ENCODE assay signal across 8 mouse cellular contexts in genomic region chr9:107580501-107581317, GRCm38 (mm10). TPM values are rescaled to one million over a fixed set of nuclear protein-coding genes. Genes with fewer than 3 reads are reported as not detected.
DNase-seq lines count a peak whose midpoint lies in the region; ATAC-seq lines count a peak whose summit lies in the region.

Hyal3 (plus strand) TSS chr9:107580818.

- DNase-seq in adipocyte (ENCODE audit: low spot score) = peak; percentile 93
- peak; percentile 93 for DNase-seq in embryo, embryonic 10 days (ENCODE audit: low spot score)
- DNase-seq in gastrocnemius, adult 8-10 months (ENCODE audit: low spot score in 2 of 2) = peak; percentile 82 to 85
- peak; percentile 95 for DNase-seq in induced T-regulatory cell, adult 2 months (ENCODE audit: low read depth)
- peak; percentile 70 to 88 for DNase-seq in left cerebral cortex, adult 8-10 months (ENCODE audit: low spot score in 2 of 2)
- peak; percentile 75 for DNase-seq in right cerebral cortex, postnatal 14 days
- DNase-seq in urinary bladder, postnatal 25 days (ENCODE audit: low spot score) = peak; percentile 75

- ATAC-seq in megakaryocyte, adult 5-6 weeks (ENCODE audit: poor library complexity, severe bottlenecking) = peak; percentile 77

RNA-seq across cellular contexts. Expression of gene Hyal3, which starts in this region (rescaled TPM):
- total RNA-seq in gastrocnemius, adult 8-10 months (2022) = under 1 TPM in 2 of 4 experiments, not detected in 2; 0.24 to 0.56 TPM
- 1 to 10 TPM; 1.0 to 1.7 (median 1.1) TPM for total RNA-seq in left cerebral cortex, adult 8-10 months (2022)
- 1.5 and 1.9 TPM in 2 replicates for total RNA-seq in megakaryocyte, adult 5-6 weeks (2015)
- 0.18 and 0.57 TPM in 2 replicates for total RNA-seq in megakaryocyte, adult 5-6 weeks (2017)

Comparison
In these comparisons a context has a peak if more than half of its experiments do, and no peak if none do; other contexts are left out.
1. Peak in every context shown above with its lines: DNase-seq and ATAC-seq.
2. Peak in DNase-seq in gastrocnemius, adult 8-10 months; RNA of the gene not detected or under 1 TPM.